Mouse (Mus musculus): ENCODE results near the gene D5Ertd577e.
"Not testable (repeated sequence)": the region's sequence is repeated elsewhere in the genome, so short reads cannot be mapped to it uniquely, and the experiment has no call there.

D5Ertd577e gene

GRCm38 (mm10) chr5:95456506-95456905 lies at the start of gene D5Ertd577e:
Gene D5Ertd577e (plus strand): TSS chr5:95456806.
- DNase-seq (ENCODE audit: low spot score) = not testable (repeated sequence)

GRCm38 (mm10) chr5:95510458-95510857 lies 53.9 kb downstream of the D5Ertd577e start, which contains the start of gene Gm3286:
Gene Gm3286 (plus strand): TSS chr5:95510758.
- not testable (repeated sequence) for DNase-seq (ENCODE audit: low spot score)
